Mouse (Mus musculus) kidney, adult 2 months (tissue): ENCODE measurements around the gene Abhd15.

Source experiments
- CTCF ChIP-seq: fragments of 200-500 bp; conservative IDR thresholded peaks from 2 replicates; pipeline ENCODE4 v1.5.1; 2011; ENCODE audit warnings: low read depth, mild to moderate bottlenecking, control low read depth, low read length, moderate library complexity, mixed read lengths; ENCODE audit not compliant: insufficient read depth, insufficient read length
- POLR2A ChIP-seq: fragments of 200-500 bp; IDR thresholded peaks from one replicate; pipeline ENCODE4 v1.6.1; 2011; ENCODE audit warnings: low read depth, low read length, control low read depth

- TF ChIP-seq CTCF (no peak), POLR2A (no peak)
These were observed 25.2 kb upstream of the Abhd15 start, which contains the start of gene Ankrd13b for GRCm38 (mm10) chr11:77489591-77490235.
